Mouse (Mus musculus) kidney, adult 2 months (tissue): ENCODE data around the gene Cd19.

Experiments used
- CTCF ChIP-seq: fragments of 200-500 bp; conservative IDR thresholded peaks from 2 replicates; pipeline ENCODE4 v1.5.1; 2011; ENCODE audit warnings: low read depth, mild to moderate bottlenecking, control low read depth, low read length, moderate library complexity, mixed read lengths; ENCODE audit not compliant: insufficient read depth, insufficient read length
- POLR2A ChIP-seq: fragments of 200-500 bp; IDR thresholded peaks from one replicate; pipeline ENCODE4 v1.6.1; 2011; ENCODE audit warnings: low read depth, low read length, control low read depth

- no peak for TF ChIP-seq POLR2A
- no peak for TF ChIP-seq CTCF
Observed at GRCm38 (mm10) chr7:126460623-126461399, 46.1 kb upstream of the Cd19 start.
